Mouse (Mus musculus) urinary bladder, adult 2 months (tissue): ENCODE results near the gene Wdfy1. TPM values are rescaled to one million over a fixed set of nuclear protein-coding genes. Genes with fewer than 3 reads are reported as not detected.

Experiments
- DNase-seq: peaks from one replicate; pipeline ENCODE4 v3.0.0; 2022; ENCODE audit warnings: low spot score
- polyA plus RNA-seq: library from polyadenylated mRNA; depleted of rRNA; stranded (reverse); fragments of >200 nt; gene quantifications from 2 replicates; pipeline ENCODE4 v1.2.3, GENCODE M21; 2012

Wdfy1 gene
- polyA plus RNA-seq, 1 experiment: 17.5 TPM

DNA sequence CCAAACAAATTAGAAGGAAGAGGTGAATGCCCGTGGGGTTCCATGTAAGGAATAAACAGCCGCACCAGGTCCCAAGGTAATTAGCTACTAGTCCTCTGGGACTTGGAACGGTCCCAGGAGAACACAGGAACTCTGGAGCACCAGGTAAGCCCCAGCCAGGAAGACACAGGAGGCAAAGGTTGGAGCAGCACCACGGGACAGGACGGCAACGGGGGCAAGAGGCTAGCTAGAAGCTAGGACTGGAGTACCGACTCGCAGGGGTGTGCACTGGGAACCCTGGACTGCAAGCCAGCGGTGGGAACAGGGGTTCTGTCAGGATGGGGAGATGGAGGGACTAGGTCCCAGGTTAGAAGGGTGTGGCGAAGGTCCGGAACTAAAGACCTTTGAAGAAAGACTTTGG is 15.3 kb downstream of the Wdfy1 start:
- DNase-seq: no peak

DNA sequence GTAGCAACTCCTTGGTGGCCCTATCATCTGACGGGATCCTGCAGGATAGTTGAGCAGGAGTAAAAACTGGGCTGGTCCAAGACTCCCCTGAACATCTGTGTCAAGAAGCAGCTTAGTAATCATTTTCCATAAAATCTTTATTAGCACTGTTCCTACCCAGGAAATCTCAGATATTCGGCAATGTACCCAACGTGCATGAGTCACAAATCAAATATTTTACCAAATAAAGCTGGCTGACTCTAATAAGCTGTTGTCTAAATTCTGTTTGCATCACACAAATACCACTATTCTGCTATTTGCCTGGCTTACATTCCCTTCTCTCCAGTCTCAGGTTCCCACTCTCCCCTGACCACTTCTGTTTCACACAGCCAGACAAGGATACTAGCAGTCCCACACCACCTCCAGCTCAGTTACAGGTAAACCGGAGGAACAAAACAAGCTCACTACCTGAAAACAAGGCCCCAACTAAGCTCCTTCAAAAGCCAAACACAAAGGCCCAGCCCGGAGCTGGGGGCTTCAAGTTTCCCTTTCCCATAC is 16.4 kb downstream of the Wdfy1 start:
- DNase-seq: no peak

DNA sequence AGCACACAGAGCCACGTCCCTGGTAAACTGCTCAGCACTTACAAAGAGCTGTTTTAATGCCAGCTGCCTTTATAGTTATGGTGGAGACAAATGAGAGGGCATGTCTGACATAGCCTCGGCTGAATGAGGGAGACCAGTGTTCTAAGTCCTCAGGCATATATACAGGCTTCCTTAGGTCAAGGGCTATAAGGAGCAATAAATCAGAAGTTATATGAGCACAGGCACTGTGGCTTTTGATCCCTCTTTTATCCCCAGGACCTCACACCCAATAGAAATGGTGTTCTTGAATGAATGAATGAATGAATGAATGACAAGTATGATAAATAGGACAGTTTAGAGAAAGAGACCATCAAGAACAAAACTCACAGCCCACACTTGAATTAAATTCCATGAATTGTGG is 16.9 kb downstream of the Wdfy1 start:
- DNase-seq: no peak

- DNase-seq: no peak
Observed at GRCm38 (mm10) chr1:79757597-79757996, 18.3 kb downstream of the Wdfy1 start.

GRCm38 (mm10) chr1:79757161-79757560 is 18.8 kb downstream of the Wdfy1 start:
- DNase-seq: no peak

- DNase-seq: no peak
Observed at GRCm38 (mm10) chr1:79756417-79756816, 19.5 kb downstream of the Wdfy1 start.

DNA sequence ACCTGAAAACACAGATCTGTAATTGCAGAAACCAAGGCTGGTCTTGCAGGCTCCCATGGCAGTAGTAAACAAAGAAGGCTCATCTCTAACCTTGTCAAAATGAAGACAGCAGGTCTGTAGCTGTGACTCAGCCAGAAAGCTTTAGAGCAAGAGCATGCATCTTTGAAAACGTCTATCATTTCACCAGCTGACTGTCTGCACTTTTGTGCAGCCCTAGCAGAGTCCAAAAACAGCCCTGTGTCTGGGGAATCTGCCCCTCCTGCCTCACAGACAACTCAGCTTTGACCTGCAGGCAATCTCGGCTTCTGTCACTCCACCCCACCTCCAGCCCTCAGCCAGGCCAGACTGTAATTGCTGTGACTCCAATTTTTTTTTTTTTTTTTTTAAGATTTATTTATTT is 20.6 kb downstream of the Wdfy1 start:
- DNase-seq: no peak

GRCm38 (mm10) chr1:79754936-79755335 is 21.0 kb downstream of the Wdfy1 start:
- DNase-seq: no peak

DNA sequence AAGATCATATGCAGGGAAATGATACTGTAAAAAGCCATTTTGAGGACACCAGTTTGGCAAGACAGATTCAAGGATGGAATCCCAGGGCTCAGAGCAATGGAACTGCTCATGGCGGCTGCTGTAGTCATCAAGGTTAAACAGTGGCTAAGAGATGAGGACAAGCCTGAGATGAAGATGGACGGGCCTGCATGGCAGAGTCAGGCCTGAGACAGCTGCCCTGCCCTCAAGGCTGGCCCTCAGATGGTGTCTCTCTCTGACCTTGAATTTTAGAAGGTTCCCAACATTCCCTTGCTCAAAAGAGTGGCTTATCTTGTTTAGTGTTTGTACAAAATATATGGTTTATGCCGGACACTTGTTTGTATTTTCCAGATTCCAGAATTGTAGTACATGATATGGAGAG is 22.5 kb downstream of the Wdfy1 start:
- DNase-seq: no peak

- no peak for DNase-seq
Observed at GRCm38 (mm10) chr1:79752714-79753340, 23.1 kb downstream of the Wdfy1 start.

DNA sequence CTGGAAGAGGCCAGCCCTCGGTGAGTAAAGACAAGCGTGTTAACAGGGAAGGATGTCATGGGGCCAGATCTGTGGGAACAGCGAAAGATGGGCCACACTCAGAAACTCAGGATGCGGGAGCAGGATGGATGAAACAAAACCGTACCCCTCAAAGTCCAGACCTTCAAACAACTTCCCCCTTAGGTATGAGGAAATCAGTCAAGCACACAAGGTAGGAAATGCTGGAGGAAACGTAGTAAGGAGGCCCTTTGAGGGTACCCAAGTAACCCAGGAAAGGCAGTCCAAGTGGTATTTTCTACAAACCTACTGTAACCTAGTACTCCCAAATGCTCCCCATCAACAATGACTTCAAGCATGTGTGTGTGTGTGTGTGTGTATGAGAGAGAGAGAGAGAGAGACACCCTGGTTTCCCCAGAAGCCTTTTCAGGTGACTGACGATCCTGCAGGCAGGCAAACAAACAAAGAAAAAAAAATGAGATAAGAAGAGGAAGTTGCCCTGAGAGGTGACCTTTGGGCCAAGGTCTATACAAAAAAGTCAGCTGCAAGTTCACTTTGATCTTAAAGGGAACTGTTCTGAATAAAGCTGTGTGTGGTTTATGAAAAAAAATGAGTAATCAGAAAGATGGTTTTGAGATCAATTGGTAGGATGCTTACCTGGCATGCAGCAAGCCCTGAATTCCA is 23.8 kb downstream of the Wdfy1 start:
- DNase-seq: no peak

GRCm38 (mm10) chr1:79751186-79751585 is 24.8 kb downstream of the Wdfy1 start:
- DNase-seq: no peak

GRCm38 (mm10) chr1:79746056-79746455 is 29.9 kb downstream of the Wdfy1 start:
- DNase-seq: no peak

DNA sequence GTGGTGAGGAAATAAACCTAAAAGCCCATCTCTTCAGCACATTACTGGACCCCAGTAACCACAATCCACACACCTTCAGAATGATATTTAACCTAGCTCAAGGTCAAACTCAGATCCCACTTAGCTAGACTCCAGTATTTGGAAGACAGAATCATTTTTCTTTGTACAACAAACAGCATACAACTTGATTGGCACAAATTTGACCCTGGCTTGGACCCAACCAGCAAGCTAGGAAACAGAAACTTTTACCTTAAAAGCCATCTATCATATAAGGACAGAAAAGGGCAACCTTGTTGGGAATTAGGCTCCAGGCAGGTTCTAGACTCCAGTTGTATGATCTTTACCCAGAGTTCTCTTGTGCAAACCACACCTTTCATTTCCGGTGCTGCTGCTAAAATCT is 32.6 kb downstream of the Wdfy1 start:
- no peak for DNase-seq

DNA sequence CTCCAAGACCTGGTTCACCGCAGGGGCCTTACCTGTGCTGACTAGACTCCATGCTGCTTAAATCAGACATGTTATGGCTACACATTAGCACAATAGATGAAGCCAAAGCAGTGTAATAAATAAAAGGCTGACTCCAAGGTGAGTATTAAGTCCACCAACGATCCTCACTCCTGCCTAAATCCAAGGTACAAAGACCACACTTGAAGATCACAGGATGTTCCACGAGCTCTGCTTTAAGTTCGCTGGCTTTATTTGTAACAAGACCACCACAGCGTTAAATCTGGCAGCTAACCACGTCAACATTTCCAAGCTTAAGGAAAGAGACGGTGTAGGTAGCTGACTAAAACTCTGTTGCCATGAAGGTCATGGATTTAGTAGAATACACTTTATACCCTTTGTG is 33.0 kb downstream of the Wdfy1 start:
- DNase-seq: no peak

DNA sequence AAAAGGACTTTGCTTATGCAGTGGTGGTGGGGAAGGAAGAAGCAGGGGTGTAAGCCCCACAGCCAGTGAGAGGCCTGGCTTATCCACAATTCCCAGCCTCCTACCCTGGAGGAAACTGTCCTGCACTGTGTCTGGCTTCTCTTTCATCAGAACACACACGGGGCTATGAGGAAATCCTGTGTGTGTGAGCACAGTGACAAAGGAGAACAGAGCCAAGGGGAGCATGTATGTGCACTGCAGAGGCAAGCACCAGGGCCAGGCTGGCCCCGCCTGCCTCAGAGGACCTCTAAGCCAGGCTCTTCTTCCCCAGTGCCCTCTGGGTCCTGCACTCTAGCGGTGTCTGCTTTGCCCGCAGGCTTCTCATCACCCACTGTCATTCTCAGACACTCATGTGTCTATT is 34.9 kb downstream of the Wdfy1 start:
- DNase-seq: no peak

- DNase-seq: no peak
Observed at GRCm38 (mm10) chr1:79739726-79740125, 36.2 kb downstream of the Wdfy1 start.

GRCm38 (mm10) chr1:79736408-79736807 is 39.5 kb downstream of the Wdfy1 start:
- DNase-seq: no peak

DNA sequence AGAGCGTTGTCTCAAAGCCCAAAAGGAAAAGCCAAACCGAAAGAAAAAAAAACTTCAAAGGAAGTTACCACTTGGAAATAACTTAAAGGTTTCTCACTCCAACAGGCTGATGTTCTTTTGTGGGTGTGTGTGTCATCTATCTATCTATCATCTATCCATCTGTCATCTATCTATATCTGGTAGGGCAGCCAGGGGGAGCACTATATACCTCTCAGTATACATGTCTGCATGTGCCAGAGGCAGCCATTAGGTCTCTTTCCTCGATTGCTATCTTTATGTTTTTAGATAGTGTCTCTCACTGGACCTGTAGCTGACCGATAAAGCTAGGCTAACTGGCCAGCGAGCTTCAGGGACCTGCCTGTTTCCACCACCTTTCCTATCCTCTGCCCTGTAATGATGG is 41.1 kb downstream of the Wdfy1 start:
- DNase-seq: no peak

DNA sequence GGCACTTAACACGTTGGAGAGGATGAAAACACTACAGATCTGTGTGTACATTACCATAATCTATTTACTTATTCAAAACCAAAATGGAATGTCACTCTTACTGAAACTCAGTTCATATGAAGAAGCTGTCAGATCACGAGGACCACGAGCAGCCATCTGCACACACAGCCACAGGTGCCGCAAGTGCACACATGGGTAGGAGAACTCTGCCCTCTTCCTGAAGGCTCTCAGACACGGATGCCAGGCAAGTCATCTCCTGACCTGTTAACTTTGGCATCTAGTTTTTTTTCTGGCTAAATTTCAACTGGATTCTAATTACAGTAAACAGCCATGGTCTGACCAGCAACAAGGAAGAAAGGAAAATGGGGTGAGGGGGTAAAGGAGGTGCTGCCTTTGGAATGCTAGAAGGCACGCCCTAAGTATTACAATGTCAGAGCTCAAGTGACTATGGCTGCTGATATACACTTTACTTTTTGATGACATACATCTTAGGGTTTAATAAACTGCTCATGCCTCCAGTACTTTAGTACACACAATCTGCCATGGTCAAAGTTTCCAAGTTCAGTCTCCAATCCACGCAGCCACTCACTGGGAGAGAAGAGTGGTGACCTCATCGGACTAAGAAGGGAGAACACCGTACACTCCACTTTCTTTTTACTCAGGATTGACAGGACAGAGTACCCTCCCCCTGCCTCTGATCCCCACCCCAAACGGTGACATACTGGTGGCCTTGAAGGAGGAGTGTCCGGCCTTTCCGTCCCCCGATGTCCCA is 61.6 kb downstream of the Wdfy1 start:
- DNase-seq: no peak

DNA sequence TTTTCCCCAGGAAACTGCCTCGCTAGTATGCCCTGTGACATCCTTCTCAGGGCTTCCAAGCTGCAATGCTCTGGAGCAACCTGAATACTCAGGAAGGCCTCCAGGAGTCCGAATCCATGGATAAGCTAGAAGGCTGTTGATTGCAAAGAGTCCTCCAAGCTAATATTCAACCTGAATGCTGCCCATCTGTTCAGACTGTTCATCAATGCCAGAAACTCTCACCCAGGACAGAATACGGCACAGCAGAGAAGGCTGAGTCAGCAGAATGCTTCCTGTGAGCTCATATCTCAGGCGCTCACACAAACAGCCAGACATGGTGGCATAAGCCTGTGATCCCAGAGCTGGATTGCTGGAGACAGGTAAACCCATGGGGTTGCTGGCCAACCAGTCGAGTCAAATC is 62.9 kb downstream of the Wdfy1 start:
- DNase-seq: no peak

GRCm38 (mm10) chr1:79711147-79712126 is 64.5 kb downstream of the Wdfy1 start:
- no peak for DNase-seq
